Mouse (Mus musculus) limb, embryonic 15.5 days (tissue): ENCODE results near the gene B3gnt8. TPM values are rescaled to one million over a fixed set of nuclear protein-coding genes. Genes with fewer than 3 reads are reported as not detected.

ENCODE experiments used
- ATAC-seq: fragments of 200-750 bp; cut with Nextera tagmentation; 2 replicates; pipeline ENCODE4 v1.8.0; 2017; ENCODE audit warnings: low read depth, moderate TSS enrichment; ENCODE audit not compliant: insufficient number of reproducible peaks, low FRiP score, low TSS enrichment
- H3K27ac ChIP-seq: fragments of 300-500 bp; sonication (generic); 2 replicates; pipeline ENCODE4 v1.5.1; 2015; ENCODE audit warnings: moderate library complexity, mild to moderate bottlenecking, inconsistent platforms
- H3K27me3 ChIP-seq: fragments of 300-500 bp; sonication (generic); 2 replicates; pipeline ENCODE4 v1.6.1; 2015; ENCODE audit warnings: inconsistent platforms
- H3K36me3 ChIP-seq: fragments of 300-500 bp; sonication (generic); 2 replicates; pipeline ENCODE4 v1.6.1; 2015; ENCODE audit warnings: inconsistent platforms
- H3K4me1 ChIP-seq: fragments of 300-500 bp; sonication (generic); 2 replicates; pipeline ENCODE4 v1.6.1; 2015; ENCODE audit warnings: inconsistent platforms
- H3K4me2 ChIP-seq: fragments of 300-500 bp; sonication (generic); 2 replicates; pipeline ENCODE4 v1.6.1; 2015; ENCODE audit warnings: mild to moderate bottlenecking, inconsistent platforms
- H3K4me3 ChIP-seq: fragments of 300-500 bp; sonication (generic); 2 replicates; pipeline ENCODE4 v1.5.1; 2015; ENCODE audit warnings: mild to moderate bottlenecking, inconsistent platforms
- H3K9ac ChIP-seq: fragments of 300-500 bp; sonication (generic); 2 replicates; pipeline ENCODE4 v1.6.1; 2015; ENCODE audit warnings: inconsistent platforms
- H3K9me3 ChIP-seq: fragments of 300-500 bp; sonication (generic); 2 replicates; pipeline ENCODE4 v1.6.1; 2016; ENCODE audit warnings: inconsistent platforms
- WGBS: fragments of 180-500 bp; shearing (Covaris S2); methylation state at CpG from one replicate; pipeline ENCODE4 v1.1.7; 2015; 5-methylcytosine and 5-hydroxymethylcytosine counted together
- polyA plus RNA-seq: library from polyadenylated mRNA; unstranded; fragments of >200 nt; fragmentation: Nextera tagmentation; extraction: Ambion mirVana; gene quantifications from 2 replicates; pipeline ENCODE4 v1.2.1, GENCODE M21; 2015

B3gnt8 gene
- polyA plus RNA-seq, 1 experiment from 2014 or later: 9.3 TPM

DNA sequence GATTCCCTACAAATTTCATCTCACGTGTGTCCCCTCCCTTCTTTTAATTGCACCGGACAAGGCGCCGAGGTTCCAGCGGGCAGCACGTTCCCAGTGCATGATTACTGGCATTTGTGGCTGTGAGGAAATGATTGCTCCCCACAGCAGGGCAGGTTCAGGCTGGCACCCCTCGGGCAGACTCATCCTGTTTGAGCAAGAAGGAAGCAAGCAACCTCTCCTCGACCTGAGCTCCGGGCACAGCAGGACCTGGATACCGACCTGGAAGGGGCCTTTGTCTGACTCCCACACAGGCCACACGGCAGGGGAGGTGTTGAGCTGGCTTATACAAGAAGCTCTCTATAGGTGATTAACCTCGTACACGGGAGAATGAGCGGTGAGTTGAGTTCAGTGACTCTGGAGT lies 18.6 kb downstream of the B3gnt8 start:
- Histone ChIP-seq H3K9ac (no peak overlapping the region), H3K4me2 (no peak overlapping the region), H3K9me3 (no peaks in the 10 kb centered on the region), H3K4me1 (0 out of 2 replicates have a peak, but pooled peaks cover 4% of the 10 kb centered on the region), H3K27me3 (no peaks in the 10 kb centered on the region), H3K27ac (no peak overlapping the region), H3K36me3 (peaks cover 22% of the 10 kb centered on the region), H3K4me3 (no peak overlapping the region)
- WGBS: 69% methylated on average over 14 of the region's 14 CpGs
- no peak for ATAC-seq

DNA sequence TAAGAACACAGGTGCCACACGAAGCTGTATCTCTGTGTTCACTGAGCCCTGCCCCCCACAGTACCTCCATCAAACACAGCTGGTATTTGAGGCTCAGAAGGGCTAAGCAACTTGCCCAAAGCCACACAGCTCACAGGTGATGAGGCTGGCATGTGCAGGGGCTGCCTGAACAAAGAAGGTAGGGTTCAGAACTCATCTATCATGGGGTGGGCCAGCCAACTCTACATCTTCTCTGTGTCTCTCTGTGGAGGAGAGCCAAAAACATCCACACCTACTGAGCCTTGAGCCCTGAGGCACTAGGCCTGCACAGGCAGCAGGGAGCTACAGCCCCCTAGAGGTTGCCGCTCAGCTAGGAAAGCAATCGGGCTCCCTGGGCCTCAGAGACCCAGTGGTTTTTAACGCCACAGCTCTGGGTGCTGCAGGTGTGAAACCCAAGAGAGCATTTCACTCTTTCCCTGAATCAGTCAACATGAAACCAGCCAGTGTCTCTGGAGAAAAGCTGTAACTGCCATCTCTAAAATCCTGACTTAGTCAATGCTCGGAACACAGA lies 21.2 kb downstream of the B3gnt8 start:
- Histone ChIP-seq H3K9ac (no peak overlapping the region), H3K36me3 (peaks cover 7% of the 10 kb centered on the region; the same call in 1 of the 2 replicates), H3K9me3 (no peaks in the 10 kb centered on the region), H3K4me2 (no peak overlapping the region), H3K27me3 (no peaks in the 10 kb centered on the region), H3K27ac (no peak overlapping the region), H3K4me1 (0 out of 2 replicates have a peak, but pooled peaks cover 4% of the 10 kb centered on the region), H3K4me3 (no peak overlapping the region)
- ATAC-seq: peak; percentile 4; the same call in 1 of the 2 replicates
- 44% methylated on average over 5 of the region's 5 CpGs for WGBS

- Histone ChIP-seq H3K4me2 (no peak overlapping the region), H3K9ac (no peak overlapping the region), H3K36me3 (peaks cover 11% of the 10 kb centered on the region), H3K4me3 (no peak overlapping the region), H3K27me3 (no peaks in the 10 kb centered on the region), H3K4me1 (0 out of 2 replicates have a peak, but pooled peaks cover 4% of the 10 kb centered on the region), H3K9me3 (no peaks in the 10 kb centered on the region), H3K27ac (no peak overlapping the region)
- no peak for ATAC-seq
- WGBS: 75% methylated on average over 5 of the region's 5 CpGs
Measured at GRCm38 (mm10) chr7:25649839-25650238, 23.4 kb downstream of the B3gnt8 start.

- H3K36me3 ChIP-seq: peaks cover 4% of the 10 kb centered on the region
- H3K9me3 ChIP-seq: no peaks in the 10 kb centered on the region
- 83% methylated on average over 8 of the region's 8 CpGs for WGBS
- no peak overlapping the region for H3K9ac ChIP-seq
- no peak overlapping the region for H3K4me2 ChIP-seq
- ATAC-seq: no peak
- H3K27ac ChIP-seq: no peak overlapping the region
- no peak overlapping the region for H3K4me3 ChIP-seq
- H3K4me1 ChIP-seq: peaks cover 5% of the 10 kb centered on the region
- no peaks in the 10 kb centered on the region for H3K27me3 ChIP-seq
Measured at GRCm38 (mm10) chr7:25651281-25651680, 24.8 kb downstream of the B3gnt8 start.

DNA sequence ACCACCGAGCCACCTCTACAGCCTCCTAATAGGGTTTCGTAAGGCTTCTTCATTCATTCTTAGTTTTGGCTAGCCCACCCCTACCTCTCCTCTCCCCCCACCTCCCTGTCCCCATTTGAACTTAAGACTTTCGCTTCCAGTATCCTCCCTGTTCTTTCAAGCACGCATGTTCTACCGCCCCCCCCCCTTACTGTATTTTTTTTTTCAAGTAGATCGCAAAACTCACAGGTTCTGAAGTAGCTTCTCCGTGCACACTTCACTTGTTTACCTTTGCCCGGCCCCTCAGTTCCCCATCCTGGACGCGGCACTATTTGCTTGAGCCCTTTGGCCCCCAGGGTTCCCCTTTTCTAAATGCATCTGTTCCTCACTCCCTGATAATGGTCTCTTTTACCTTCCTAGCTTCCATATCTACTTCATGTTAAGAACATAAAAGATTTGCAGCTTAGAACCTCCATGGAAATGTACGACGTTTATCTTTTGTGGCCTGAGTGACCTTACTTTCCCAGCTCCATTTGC lies 25.8 kb downstream of the B3gnt8 start:
- peaks cover 10% of the 10 kb centered on the region for H3K4me1 ChIP-seq
- H3K36me3 ChIP-seq: peaks cover 4% of the 10 kb centered on the region
- no peak overlapping the region for H3K27ac ChIP-seq
- 87% methylated on average over 12 of the region's 12 CpGs for WGBS
- H3K4me3 ChIP-seq: no peak overlapping the region
- no peaks in the 10 kb centered on the region for H3K9me3 ChIP-seq
- H3K27me3 ChIP-seq: no peaks in the 10 kb centered on the region
- no peak overlapping the region for H3K4me2 ChIP-seq
- ATAC-seq: no peak
- H3K9ac ChIP-seq: no peak overlapping the region

DNA sequence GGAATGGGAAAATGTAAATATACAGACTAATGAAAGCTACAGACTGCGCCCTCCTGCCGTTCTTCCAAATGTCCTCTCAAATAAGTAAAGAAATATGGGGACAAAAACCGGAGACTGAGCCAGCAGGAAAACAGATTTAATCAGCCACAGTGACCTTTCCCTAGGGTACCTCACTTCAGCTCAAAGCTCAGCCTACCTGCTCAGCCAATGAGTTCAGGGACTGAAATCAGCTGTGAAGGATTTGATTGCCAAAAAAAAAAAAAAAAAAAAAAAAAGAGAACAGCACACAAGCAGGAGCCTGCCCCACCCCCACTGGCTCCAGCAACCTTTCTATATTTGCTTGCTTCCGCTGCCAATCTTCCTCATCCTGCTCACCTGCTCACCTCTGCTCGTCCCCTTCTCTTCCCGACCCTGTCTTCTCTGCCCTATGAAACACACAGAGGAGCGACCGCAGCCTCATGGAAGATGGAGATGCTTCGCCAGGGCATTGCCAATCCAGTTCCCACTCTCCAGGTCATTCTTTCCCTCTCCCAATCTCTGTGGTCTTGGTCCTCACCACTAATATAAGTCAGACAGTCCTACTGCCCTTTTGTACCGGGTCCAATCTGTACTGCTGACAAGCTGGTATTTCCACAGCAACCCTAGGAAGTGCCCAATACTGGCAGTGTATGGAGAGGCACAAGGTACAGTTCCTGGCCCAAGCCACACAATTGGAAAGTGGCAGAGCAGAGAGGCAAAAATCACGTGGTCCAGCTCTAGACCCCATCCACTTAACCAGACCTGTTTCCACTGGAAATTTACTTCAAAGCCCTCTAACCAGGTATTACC lies 29.4 kb downstream of the B3gnt8 start:
- H3K4me3 ChIP-seq: no peak overlapping the region
- no peaks in the 10 kb centered on the region for H3K9me3 ChIP-seq
- ATAC-seq: no peak
- H3K9ac ChIP-seq: no peak overlapping the region
- no peak overlapping the region for H3K4me2 ChIP-seq
- peaks cover 4% of the 10 kb centered on the region for H3K36me3 ChIP-seq
- peaks cover 21% of the 10 kb centered on the region for H3K4me1 ChIP-seq
- 81% methylated on average over 11 of the region's 11 CpGs for WGBS
- no peak overlapping the region for H3K27ac ChIP-seq
- no peaks in the 10 kb centered on the region for H3K27me3 ChIP-seq

DNA sequence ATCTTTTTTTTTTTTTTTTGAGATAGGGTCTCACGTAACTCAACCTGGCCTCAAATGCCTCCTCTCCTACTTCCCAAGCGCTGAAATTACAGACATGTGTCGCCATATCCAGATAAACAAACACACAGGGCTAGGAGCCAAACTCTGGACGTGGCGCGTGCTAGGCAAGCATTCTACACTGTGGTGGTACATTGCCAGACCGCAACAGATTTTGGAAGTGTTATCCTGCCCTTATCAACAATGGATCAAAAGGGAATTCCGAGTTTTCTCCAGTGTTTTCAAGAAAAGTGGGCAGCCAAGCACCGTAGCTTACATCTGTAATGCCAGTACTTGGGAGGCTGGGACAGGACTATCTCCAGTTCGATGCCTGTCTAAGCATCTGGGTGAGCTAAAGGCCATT lies 31.3 kb downstream of the B3gnt8 start:
- no peak for ATAC-seq
- Histone ChIP-seq H3K4me1 (peaks cover 21% of the 10 kb centered on the region), H3K4me3 (peak overlapping the region; percentile 78), H3K27me3 (no peaks in the 10 kb centered on the region), H3K9me3 (no peaks in the 10 kb centered on the region), H3K27ac (no peak overlapping the region), H3K4me2 (peak overlapping the region; percentile 74), H3K36me3 (peaks cover 13% of the 10 kb centered on the region), H3K9ac (peak overlapping the region; percentile 68)
- WGBS: 41% methylated on average over 10 of the region's 10 CpGs

GRCm38 (mm10) chr7:25658657-25659472 lies 32.4 kb downstream of the B3gnt8 start, which contains the start of the genes Bckdha and Exosc5:
TSS of gene Bckdha (minus strand) at chr7:25658981.
TSS of gene Exosc5 (plus strand) at chr7:25659164.
- peak within 1 kb of the TSS; percentile 82 for H3K27ac ChIP-seq
- peaks cover 18% of the 10 kb centered on the region for H3K36me3 ChIP-seq
- H3K9ac ChIP-seq: peak within 1 kb of the TSS; percentile 68
- H3K9me3 ChIP-seq: no peaks in the 10 kb centered on the region
- peak within 1 kb of the TSS; percentile 78 for H3K4me3 ChIP-seq
- H3K4me2 ChIP-seq: peak within 1 kb of the TSS; percentile 74
- under 1% methylated on average over 50 of the region's 50 CpGs for WGBS
- ATAC-seq: peak; percentile 99
- no peaks in the 10 kb centered on the region for H3K27me3 ChIP-seq
- peaks cover 21% of the 10 kb centered on the region for H3K4me1 ChIP-seq

- WGBS: 94% methylated on average over 8 of the region's 8 CpGs
- peaks cover 63% of the 10 kb centered on the region for H3K36me3 ChIP-seq
- H3K9ac ChIP-seq: no peak overlapping the region
Measured at GRCm38 (mm10) chr7:25666381-25666780, 39.9 kb downstream of the B3gnt8 start.

GRCm38 (mm10) chr7:25669158-25669557 lies 42.7 kb downstream of the B3gnt8 start:
- Histone ChIP-seq H3K36me3 (peaks cover 48% of the 10 kb centered on the region), H3K4me2 (no peak overlapping the region), H3K27ac (no peak overlapping the region), H3K4me1 (0 out of 2 replicates have a peak, but pooled peaks cover 3% of the 10 kb centered on the region), H3K9me3 (no peaks in the 10 kb centered on the region), H3K27me3 (peaks cover 12% of the 10 kb centered on the region), H3K9ac (no peak overlapping the region), H3K4me3 (no peak overlapping the region)
- 92% methylated on average over 10 of the region's 10 CpGs for WGBS
- no peak for ATAC-seq

More at GRCm38 (mm10) chr7:25666381-25666780, 39.9 kb downstream of the B3gnt8 start:
- H3K27ac ChIP-seq: no peak overlapping the region
- H3K4me2 ChIP-seq: no peak overlapping the region
- H3K4me1 ChIP-seq: 0 out of 2 replicates have a peak, but pooled peaks cover 3% of the 10 kb centered on the region
- no peak overlapping the region for H3K4me3 ChIP-seq
- H3K27me3 ChIP-seq: no peaks in the 10 kb centered on the region
- ATAC-seq: no peak
- H3K9me3 ChIP-seq: no peaks in the 10 kb centered on the region

DNA sequence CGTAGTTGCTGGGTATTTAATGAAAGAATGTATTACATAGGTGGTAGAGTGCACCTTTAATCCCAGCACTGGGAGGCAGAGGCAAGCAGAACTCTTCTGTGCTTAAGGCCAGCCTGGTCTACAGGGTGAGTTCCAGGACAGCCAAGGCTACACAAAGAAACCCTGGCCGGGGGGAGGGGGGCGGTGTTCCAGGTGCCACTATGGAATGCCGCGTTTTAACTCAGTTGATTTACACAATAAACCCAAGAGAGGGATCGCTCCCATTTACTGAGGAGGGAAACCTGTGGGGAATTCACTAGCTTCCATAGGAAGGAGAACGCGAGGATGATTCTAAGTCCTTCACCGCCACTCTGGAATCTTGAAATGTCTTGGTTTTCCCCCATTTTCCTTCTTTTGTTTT lies 43.2 kb downstream of the B3gnt8 start:
- Histone ChIP-seq H3K4me1 (peaks cover 7% of the 10 kb centered on the region), H3K9ac (no peak overlapping the region), H3K36me3 (peaks cover 44% of the 10 kb centered on the region), H3K9me3 (no peaks in the 10 kb centered on the region), H3K27me3 (peaks cover 17% of the 10 kb centered on the region), H3K4me2 (no peak overlapping the region), H3K27ac (no peak overlapping the region), H3K4me3 (no peak overlapping the region)
- WGBS: 75% methylated on average over 9 of the region's 9 CpGs
- ATAC-seq: no peak
